Mouse (Mus musculus) neural tube, embryonic 11.5 days (tissue): ENCODE results near the gene Xylt1. TPM values are rescaled to one million over a fixed set of nuclear protein-coding genes. Genes with fewer than 3 reads are reported as not detected.

Source experiments
- ATAC-seq: fragments of 200-750 bp; cut with Nextera tagmentation; 2 replicates; pipeline ENCODE4 v1.8.0; 2017; ENCODE audit warnings: moderate number of reproducible peaks, mild to moderate bottlenecking, moderate TSS enrichment, moderate library complexity; ENCODE audit not compliant: insufficient read depth, low FRiP score, low TSS enrichment
- DNase-seq: peaks from one replicate; pipeline ENCODE4 v3.0.0-alpha.2; 2015; ENCODE audit warnings: low spot score
- H3K27ac ChIP-seq: fragments of 300-500 bp; sonication (generic); 2 replicates; pipeline ENCODE4 v1.5.1; 2014; ENCODE audit warnings: low read depth, mild to moderate bottlenecking, low read length
- H3K27me3 ChIP-seq: fragments of 300-500 bp; sonication (generic); 2 replicates; pipeline ENCODE4 v1.6.1; 2014; ENCODE audit warnings: mild to moderate bottlenecking, low read length, mixed read lengths; ENCODE audit not compliant: control insufficient read depth, insufficient read depth
- H3K36me3 ChIP-seq: fragments of 300-500 bp; sonication (generic); 2 replicates; pipeline ENCODE4 v1.6.1; 2014; ENCODE audit warnings: mild to moderate bottlenecking, low read length, moderate library complexity, mixed read lengths; ENCODE audit not compliant: control insufficient read depth, insufficient read depth
- H3K4me1 ChIP-seq: fragments of 300-500 bp; sonication (generic); 2 replicates; pipeline ENCODE4 v1.6.1; 2014; ENCODE audit warnings: low read length, mixed read lengths; ENCODE audit not compliant: control insufficient read depth, insufficient read depth
- H3K4me2 ChIP-seq: fragments of 300-500 bp; sonication (generic); 2 replicates; pipeline ENCODE4 v1.6.1; 2014; ENCODE audit warnings: low read depth, mild to moderate bottlenecking, moderate library complexity
- H3K4me3 ChIP-seq: fragments of 300-500 bp; sonication (generic); 2 replicates; pipeline ENCODE4 v1.5.1; 2014; ENCODE audit warnings: low read depth, low read length
- H3K9ac ChIP-seq: fragments of 300-500 bp; sonication (generic); 2 replicates; pipeline ENCODE4 v1.6.1; 2014; ENCODE audit warnings: mild to moderate bottlenecking, low read length
- H3K9me3 ChIP-seq: fragments of 300-500 bp; sonication (generic); 2 replicates; pipeline ENCODE4 v1.6.1; 2016; ENCODE audit warnings: low read length; ENCODE audit not compliant: control insufficient read depth
- WGBS: fragments of 180-500 bp; shearing (Covaris S2); extraction: QIAGEN DNeasy Blood & Tissue Kit; methylation state at CpG from one replicate; pipeline ENCODE4 v1.1.7; 2014; 5-methylcytosine and 5-hydroxymethylcytosine counted together
- polyA plus RNA-seq: library from polyadenylated mRNA; unstranded; fragments of >200 nt; fragmentation: Nextera tagmentation; extraction: Ambion mirVana; gene quantifications from 2 replicates; pipeline ENCODE4 v1.2.1, GENCODE M21; 2014

The Xylt1 gene
- polyA plus RNA-seq, 1 experiment from 2014 or later, result 1.6 TPM

- Histone ChIP-seq H3K27ac (no peak overlapping the region), H3K4me2 (no peak overlapping the region), H3K4me3 (no peak overlapping the region), H3K9ac (no peak overlapping the region), H3K27me3 (no peaks in the 10 kb centered on the region), H3K36me3 (no peaks in the 10 kb centered on the region), H3K4me1 (peaks cover 6% of the 10 kb centered on the region; the same call in 1 of the 2 replicates), H3K9me3 (no peaks in the 10 kb centered on the region)
- ATAC-seq, result peak; percentile 93
- DNase-seq, result peak; percentile 70
- 19% methylated on average over 5 of the region's 5 CpGs for WGBS
Measured at GRCm38 (mm10) chr7:117686120-117686996, 305.6 kb downstream of the Xylt1 start.

DNA sequence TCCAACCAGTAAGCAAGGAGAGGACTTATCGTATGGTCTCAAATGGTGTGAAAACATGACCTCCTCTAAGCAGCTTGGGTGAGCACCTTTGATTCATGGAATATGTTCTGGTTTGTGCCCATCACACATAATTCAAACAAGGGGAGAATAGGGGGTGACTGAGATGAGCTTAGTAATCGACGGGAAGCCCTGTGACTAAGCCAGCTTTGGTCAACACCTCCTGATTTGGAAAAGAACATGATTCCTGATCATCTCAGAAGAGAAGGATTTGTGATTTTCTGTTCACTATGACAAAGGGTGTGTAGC lies 306.2 kb downstream of the Xylt1 start:
- Histone ChIP-seq H3K9me3 (no peaks in the 10 kb centered on the region), H3K4me1 (peaks cover 6% of the 10 kb centered on the region; the same call in 1 of the 2 replicates), H3K9ac (no peak overlapping the region), H3K4me3 (no peak overlapping the region), H3K36me3 (no peaks in the 10 kb centered on the region), H3K4me2 (no peak overlapping the region), H3K27me3 (no peaks in the 10 kb centered on the region), H3K27ac (0 out of 2 replicates have a peak overlapping the region, but pooled peaks have one; percentile 34)
- DNase-seq, result no peak
- ATAC-seq, result no peak
- WGBS, result 67% methylated on average over 3 of the region's 3 CpGs

- ATAC-seq, result no peak
- WGBS, result 90% methylated on average over 4 of the region's 4 CpGs
- Histone ChIP-seq H3K4me1 (no peaks in the 10 kb centered on the region), H3K4me3 (no peak overlapping the region), H3K27ac (no peak overlapping the region), H3K4me2 (no peak overlapping the region), H3K36me3 (no peaks in the 10 kb centered on the region), H3K9ac (no peak overlapping the region), H3K27me3 (no peaks in the 10 kb centered on the region), H3K9me3 (no peaks in the 10 kb centered on the region)
- no peak for DNase-seq
Measured at GRCm38 (mm10) chr7:117695612-117696011, 314.8 kb downstream of the Xylt1 start.

DNA sequence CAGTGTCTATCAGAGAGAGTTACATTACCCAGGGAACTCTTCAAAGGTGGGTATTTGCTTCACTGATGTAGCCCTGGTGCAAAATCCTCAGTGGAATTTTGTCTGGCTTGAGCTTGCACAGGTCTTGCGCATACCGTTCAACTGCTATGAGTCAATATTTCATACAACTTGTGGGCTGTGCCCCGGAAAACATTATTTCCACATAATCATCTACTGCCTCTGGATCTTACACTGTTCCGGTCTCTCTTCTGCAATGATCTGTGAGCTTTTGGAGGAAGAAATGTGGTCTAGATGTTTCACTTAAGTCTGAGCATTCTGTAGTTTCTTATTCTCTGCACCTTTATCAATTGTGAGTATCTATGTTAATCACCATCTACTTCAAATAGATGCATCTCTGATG lies 316.9 kb downstream of the Xylt1 start:
- no peaks in the 10 kb centered on the region for H3K36me3 ChIP-seq
- 94% methylated on average over 4 of the region's 4 CpGs for WGBS
- ATAC-seq, result no peak

DNA sequence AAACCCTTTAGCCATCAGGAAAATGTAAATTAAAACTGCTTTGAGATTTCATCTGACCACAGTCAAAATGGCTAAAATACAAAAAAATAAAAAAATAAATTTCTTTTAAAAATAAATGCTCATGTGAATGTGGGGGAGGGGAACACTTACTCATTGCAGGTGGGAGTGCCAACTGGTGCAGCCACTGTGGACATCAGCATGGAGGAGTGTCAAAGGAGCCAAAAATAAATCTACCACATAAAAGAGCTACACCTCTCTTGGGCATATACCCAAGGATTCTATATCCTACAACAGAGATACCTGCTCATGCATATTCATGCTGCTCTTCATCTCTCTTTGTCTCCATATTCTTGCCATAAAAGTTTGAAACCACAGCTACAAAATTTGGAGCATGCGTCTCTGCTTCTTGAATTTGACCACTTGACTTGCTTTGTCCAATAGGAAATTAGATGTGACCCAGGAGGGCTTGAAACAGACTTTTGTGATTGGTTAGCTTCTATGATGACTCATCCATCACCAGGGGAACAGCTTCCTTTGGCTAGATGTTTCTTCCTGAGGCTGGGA lies 317.9 kb downstream of the Xylt1 start:
- Histone ChIP-seq H3K4me2 (no peak overlapping the region), H3K9ac (no peak overlapping the region), H3K4me3 (no peak overlapping the region), H3K9me3 (no peaks in the 10 kb centered on the region), H3K27ac (no peak overlapping the region), H3K36me3 (no peaks in the 10 kb centered on the region), H3K4me1 (no peaks in the 10 kb centered on the region), H3K27me3 (no peaks in the 10 kb centered on the region)
- 86% methylated on average over 1 of the region's 1 CpGs for WGBS
- DNase-seq (no peak), ATAC-seq (no peak)

More for the DNA sequence above, 316.9 kb downstream of the Xylt1 start:
- no peak overlapping the region for H3K9ac ChIP-seq
- H3K27me3 ChIP-seq, result no peaks in the 10 kb centered on the region
- H3K27ac ChIP-seq, result no peak overlapping the region
- H3K4me2 ChIP-seq, result no peak overlapping the region
- no peak overlapping the region for H3K4me3 ChIP-seq
- no peaks in the 10 kb centered on the region for H3K4me1 ChIP-seq
- H3K9me3 ChIP-seq, result no peaks in the 10 kb centered on the region
- DNase-seq, result no peak

GRCm38 (mm10) chr7:117699343-117699985 lies 318.7 kb downstream of the Xylt1 start:
- Histone ChIP-seq H3K27me3 (no peaks in the 10 kb centered on the region), H3K4me3 (no peak overlapping the region), H3K9me3 (no peaks in the 10 kb centered on the region), H3K9ac (no peak overlapping the region), H3K27ac (no peak overlapping the region), H3K4me1 (no peaks in the 10 kb centered on the region), H3K36me3 (no peaks in the 10 kb centered on the region), H3K4me2 (no peak overlapping the region)
- 59% methylated on average over 4 of the region's 4 CpGs for WGBS
- peak; percentile 71; the same call in 1 of the 2 replicates for ATAC-seq
- no peak for DNase-seq

GRCm38 (mm10) chr7:117700066-117700465 lies 319.3 kb downstream of the Xylt1 start:
- ATAC-seq, result peak; percentile 20; the same call in 1 of the 2 replicates
- H3K36me3 ChIP-seq, result no peaks in the 10 kb centered on the region
- H3K4me2 ChIP-seq, result no peak overlapping the region
- H3K4me3 ChIP-seq, result no peak overlapping the region
- no peak overlapping the region for H3K27ac ChIP-seq
- DNase-seq, result no peak
- no peaks in the 10 kb centered on the region for H3K27me3 ChIP-seq
- no peak overlapping the region for H3K9ac ChIP-seq
- H3K4me1 ChIP-seq, result no peaks in the 10 kb centered on the region
- H3K9me3 ChIP-seq, result no peaks in the 10 kb centered on the region
- WGBS, result 79% methylated on average over 6 of the region's 6 CpGs

DNA sequence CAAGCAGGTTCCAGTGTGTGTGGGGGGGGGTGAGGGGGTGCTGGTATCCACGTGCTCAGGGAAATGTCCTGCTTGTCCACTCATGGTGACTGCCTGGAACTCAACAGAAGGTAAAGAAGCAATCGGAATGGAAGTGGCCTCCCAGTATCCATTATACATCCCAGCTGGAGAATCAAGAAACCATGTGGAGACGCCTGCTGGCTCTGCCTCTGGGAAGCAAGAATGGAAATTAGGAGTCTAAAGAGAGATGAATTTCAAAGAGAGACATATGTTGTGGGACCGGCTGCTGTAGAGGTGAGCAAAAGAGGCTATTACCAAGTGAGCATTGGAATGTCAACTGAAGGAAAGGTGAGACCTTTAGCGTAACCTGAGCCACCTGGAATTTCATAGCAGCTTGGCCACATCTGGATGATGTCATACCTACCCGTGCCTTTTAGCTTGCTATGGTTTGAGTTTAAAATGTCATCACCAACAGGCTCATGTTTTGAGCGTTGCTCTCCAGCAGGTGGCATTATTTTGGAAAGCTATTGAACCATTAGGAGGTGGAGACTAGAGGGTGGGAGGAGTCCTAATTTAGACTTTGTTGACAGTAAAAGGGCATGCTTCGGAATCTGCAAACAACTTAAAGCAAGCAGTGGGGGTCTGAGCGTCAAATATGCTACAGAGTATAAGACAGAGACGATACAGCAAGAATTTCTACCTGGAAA lies 329.3 kb downstream of the Xylt1 start:
- WGBS, result 57% methylated on average over 10 of the region's 10 CpGs
- Histone ChIP-seq H3K27ac (no peak overlapping the region), H3K9ac (no peak overlapping the region), H3K9me3 (no peaks in the 10 kb centered on the region), H3K4me2 (no peak overlapping the region), H3K4me1 (no peaks in the 10 kb centered on the region), H3K27me3 (no peaks in the 10 kb centered on the region), H3K36me3 (no peaks in the 10 kb centered on the region), H3K4me3 (no peak overlapping the region)
- DNase-seq (no peak), ATAC-seq (no peak)
